Comparison of ENCODE assay signal across 8 mouse cellular contexts in genomic region chr6:42323371-42324066, GRCm38 (mm10). TPM values are rescaled to one million over a fixed set of nuclear protein-coding genes. Genes with fewer than 3 reads are reported as not detected.
DNase-seq lines count a peak whose midpoint lies in the region; ATAC-seq lines count a peak whose summit lies in the region.

No protein-coding gene starts in this region.

- H3K4me3 ChIP-seq in kidney, embryonic 14.5 days (ENCODE audit: low read length) = peak overlapping the region; percentile 64
- peak overlapping the region; percentile 54 for H3K4me3 ChIP-seq in brown adipose tissue, adult 24 weeks (ENCODE audit: insufficient read depth, low read depth, low read length)
- peak overlapping the region; percentile 69 for H3K4me3 ChIP-seq in forebrain, embryonic 14.5 days (ENCODE audit: low read depth, low read length)
- H3K4me3 ChIP-seq in midbrain, embryonic 10.5 days = peak overlapping the region; percentile 80

- H3K36me3 ChIP-seq in kidney, embryonic 14.5 days (ENCODE audit: control insufficient read depth, insufficient read depth, low read length) = no peaks in the 10 kb centered on the region
- peaks cover 10% of the 10 kb centered on the region for H3K36me3 ChIP-seq in forebrain, embryonic 14.5 days (ENCODE audit: control insufficient read depth, insufficient read depth, low read length)
- peaks cover 17% of the 10 kb centered on the region for H3K36me3 ChIP-seq in midbrain, embryonic 10.5 days

- H3K9ac ChIP-seq in kidney, embryonic 14.5 days (ENCODE audit: low read depth, low read length) = peak overlapping the region; percentile 54; the same call in 1 of the 2 replicates
- H3K9ac ChIP-seq in forebrain, embryonic 14.5 days (ENCODE audit: low read length) = peak overlapping the region; percentile 88

- no peak overlapping the region for H3K27ac ChIP-seq in kidney, embryonic 14.5 days (ENCODE audit: low read depth, low read length)
- H3K27ac ChIP-seq in brown adipose tissue, adult 24 weeks (replicated peaks; ENCODE audit: low read depth, low read length) = no peak overlapping the region
- H3K27ac ChIP-seq in forebrain, embryonic 14.5 days (ENCODE audit: low read depth, low read length) = peak overlapping the region; percentile 86
- H3K27ac ChIP-seq in midbrain, embryonic 10.5 days (replicated peaks) = peak overlapping the region; percentile 93

- H3K27me3 ChIP-seq in kidney, embryonic 14.5 days (ENCODE audit: control insufficient read depth, insufficient read depth, low read length) = peaks cover 30% of the 10 kb centered on the region
- no peaks in the 10 kb centered on the region for H3K27me3 ChIP-seq in forebrain, embryonic 14.5 days (replicated peaks; ENCODE audit: control insufficient read depth, insufficient read depth, low read length)
- peaks cover 55% of the 10 kb centered on the region for H3K27me3 ChIP-seq in midbrain, embryonic 10.5 days (ENCODE audit: low read depth, poor library complexity, severe bottlenecking)

- DNase-seq in kidney, postnatal 36 days = no peak
- DNase-seq in forebrain, embryonic 14.5 days (ENCODE audit: low spot score) = peak; percentile 51
- peak; percentile 24 for DNase-seq in midbrain, embryonic 10.5 days (ENCODE audit: low spot score)
- no peak for DNase-seq in ovary, postnatal 14 days (ENCODE audit: low spot score)
- DNase-seq in spleen, adult 18-20 months = no peak
- DNase-seq in urinary bladder, postnatal 25 days (ENCODE audit: low spot score) = no peak

- H3K4me2 ChIP-seq in kidney, embryonic 14.5 days (replicated peaks; ENCODE audit: low read depth, low read length) = peak overlapping the region; percentile 100
- H3K4me2 ChIP-seq in forebrain, embryonic 14.5 days (ENCODE audit: low read length) = peak overlapping the region; percentile 70

- 2% methylated on average over 22 of the region's 28 CpGs for WGBS in kidney, embryonic 14.5 days
- under 1% methylated on average over 27 of the region's 28 CpGs for WGBS in forebrain, embryonic 14.5 days
- 1% methylated on average over 28 of the region's 28 CpGs for WGBS in midbrain, embryonic 10.5 days

- ATAC-seq in kidney, embryonic 14.5 days (ENCODE audit: low FRiP score, low TSS enrichment) = peak; percentile 42; the same call in 1 of the 2 replicates
- ATAC-seq in forebrain, embryonic 14.5 days = peak; percentile 21

- H3K4me1 ChIP-seq in kidney, embryonic 14.5 days (ENCODE audit: control insufficient read depth, insufficient read depth, low read length) = 0 out of 2 replicates have a peak, but pooled peaks cover 11% of the 10 kb centered on the region
- H3K4me1 ChIP-seq in brown adipose tissue, adult 24 weeks (ENCODE audit: control insufficient read depth, insufficient read depth, insufficient read length, low read length) = no peaks in the 10 kb centered on the region; the same call in 1 of the 2 replicates
- H3K4me1 ChIP-seq in forebrain, embryonic 14.5 days (ENCODE audit: control insufficient read depth, insufficient read depth, low read length) = peaks cover 4% of the 10 kb centered on the region; the same call in 1 of the 2 replicates
- peaks cover 49% of the 10 kb centered on the region for H3K4me1 ChIP-seq in midbrain, embryonic 10.5 days

- no peaks in the 10 kb centered on the region for H3K9me3 ChIP-seq in kidney, embryonic 14.5 days (ENCODE audit: control insufficient read depth, low read length)
- no peaks in the 10 kb centered on the region for H3K9me3 ChIP-seq in forebrain, embryonic 14.5 days (replicated peaks; ENCODE audit: control insufficient read depth, low read length)
- H3K9me3 ChIP-seq in midbrain, embryonic 10.5 days (replicated peaks) = no peaks in the 10 kb centered on the region

RNA-seq across cellular contexts. Expression of gene Fam131b, which starts 0.9 kb away (rescaled TPM):
- 0.05 and 0.11 TPM in 2 replicates for polyA plus RNA-seq in kidney, embryonic 14.5 days (2014; fragmentation: Nextera tagmentation; extraction: Ambion mirVana)
- not detected in 2 replicates for polyA plus RNA-seq in brown adipose tissue, adult 24 weeks (2012; ENCODE audit: insufficient read depth, insufficient read length, missing spikeins)
- 4.7 and 5.6 TPM in 2 replicates for polyA plus RNA-seq in forebrain, embryonic 14.5 days (2014; fragmentation: Nextera tagmentation; extraction: Ambion mirVana)
- polyA plus RNA-seq in midbrain, embryonic 10.5 days (2016; fragmentation: Nextera tagmentation; extraction: Ambion mirVana) = 2.2 and 2.4 TPM in 2 replicates

RNA-seq across cellular contexts. Expression of gene Zyx, which starts 25.9 kb away (rescaled TPM):
- polyA plus RNA-seq in kidney, embryonic 14.5 days (2014; fragmentation: Nextera tagmentation; extraction: Ambion mirVana) = 87.0 and 118 TPM in 2 replicates
- 16.2 and 22.0 TPM in 2 replicates for polyA plus RNA-seq in brown adipose tissue, adult 24 weeks (2012; ENCODE audit: insufficient read depth, insufficient read length, missing spikeins)
- 34.8 and 41.0 TPM in 2 replicates for polyA plus RNA-seq in forebrain, embryonic 14.5 days (2014; fragmentation: Nextera tagmentation; extraction: Ambion mirVana)
- polyA plus RNA-seq in midbrain, embryonic 10.5 days (2016; fragmentation: Nextera tagmentation; extraction: Ambion mirVana) = 84.5 and 88.1 TPM in 2 replicates

RNA-seq across cellular contexts. Expression of gene Clcn1, which starts 37.0 kb away (rescaled TPM):
- 0.20 TPM in 2 replicates for polyA plus RNA-seq in kidney, embryonic 14.5 days (2014; fragmentation: Nextera tagmentation; extraction: Ambion mirVana)
- 0.79 and 2.3 TPM in 2 replicates for polyA plus RNA-seq in brown adipose tissue, adult 24 weeks (2012; ENCODE audit: insufficient read depth, insufficient read length, missing spikeins)
- polyA plus RNA-seq in forebrain, embryonic 14.5 days (2014; fragmentation: Nextera tagmentation; extraction: Ambion mirVana) = 1.3 and 1.6 TPM in 2 replicates
- 1.2 and 1.7 TPM in 2 replicates for polyA plus RNA-seq in midbrain, embryonic 10.5 days (2016; fragmentation: Nextera tagmentation; extraction: Ambion mirVana)

RNA-seq across cellular contexts. Expression of gene Epha1, which starts 49.5 kb away (rescaled TPM):
- polyA plus RNA-seq in kidney, embryonic 14.5 days (2014; fragmentation: Nextera tagmentation; extraction: Ambion mirVana) = 3.1 and 3.3 TPM in 2 replicates
- polyA plus RNA-seq in brown adipose tissue, adult 24 weeks (2012; ENCODE audit: insufficient read depth, insufficient read length, missing spikeins) = not detected in 2 replicates
- polyA plus RNA-seq in forebrain, embryonic 14.5 days (2014; fragmentation: Nextera tagmentation; extraction: Ambion mirVana) = 0.05 and 0.07 TPM in 2 replicates
- polyA plus RNA-seq in midbrain, embryonic 10.5 days (2016; fragmentation: Nextera tagmentation; extraction: Ambion mirVana) = 1.2 and 1.5 TPM in 2 replicates

RNA-seq across cellular contexts. Expression of gene Casp2, which starts 58.7 kb away (rescaled TPM):
- 46.1 and 66.5 TPM in 2 replicates for polyA plus RNA-seq in kidney, embryonic 14.5 days (2014; fragmentation: Nextera tagmentation; extraction: Ambion mirVana)
- polyA plus RNA-seq in brown adipose tissue, adult 24 weeks (2012; ENCODE audit: insufficient read depth, insufficient read length, missing spikeins) = 3.7 and 7.1 TPM in 2 replicates
- 61.3 and 65.4 TPM in 2 replicates for polyA plus RNA-seq in forebrain, embryonic 14.5 days (2014; fragmentation: Nextera tagmentation; extraction: Ambion mirVana)
- 75.4 and 81.1 TPM in 2 replicates for polyA plus RNA-seq in midbrain, embryonic 10.5 days (2016; fragmentation: Nextera tagmentation; extraction: Ambion mirVana)

Comparison
In these comparisons a context has a peak if more than half of its experiments do, and no peak if none do; other contexts are left out.
1. H3K27ac ChIP-seq: peak in forebrain, embryonic 14.5 days (single experiment) and midbrain, embryonic 10.5 days (single experiment); none in kidney, embryonic 14.5 days (single experiment) and brown adipose tissue, adult 24 weeks (single experiment).
2. DNase-seq: peak in forebrain, embryonic 14.5 days (single experiment) and midbrain, embryonic 10.5 days (single experiment); none in kidney, postnatal 36 days (0 of 2), ovary, postnatal 14 days (single experiment), spleen, adult 18-20 months (0 of 2) and urinary bladder, postnatal 25 days (single experiment).
3. Peak in every context shown above with its lines, with median percentiles within 50 percentile points of each other: H3K4me3 ChIP-seq.